Mouse (Mus musculus): ENCODE data around the gene Gm49396. TPM values are rescaled to one million over a fixed set of nuclear protein-coding genes. Genes with fewer than 3 reads are reported as not detected.

Gm49396 gene
- polyA plus RNA-seq, 1 experiment from 2014 or later, result 4.1 TPM

DNA sequence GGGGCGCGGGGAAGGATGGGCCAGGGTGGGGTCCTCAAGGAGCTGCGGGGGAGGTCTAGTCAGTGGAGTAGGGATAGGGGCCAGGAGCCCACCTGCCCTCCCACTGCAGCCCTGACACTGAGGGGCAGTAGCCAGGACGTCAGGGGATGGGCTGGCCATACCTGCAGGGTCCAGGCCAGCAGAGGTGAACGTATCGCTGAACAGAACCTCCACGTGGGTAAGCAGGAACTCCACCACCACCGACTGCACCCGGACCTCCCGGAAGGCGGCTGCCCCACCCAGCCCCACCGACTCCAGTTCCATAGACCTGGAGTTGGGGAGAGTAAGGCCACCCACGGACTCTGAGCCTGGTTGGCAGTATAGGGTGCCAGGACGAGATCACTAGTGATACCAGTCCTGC is 36.2 kb upstream of the Gm49396 start:
- H3K4me2 ChIP-seq (ENCODE audit: low read depth, low read length), result no peak overlapping the region
- no peaks in the 10 kb centered on the region for H3K27me3 ChIP-seq (ENCODE audit: control insufficient read depth, insufficient read depth, low read depth, low read length)
- no peaks in the 10 kb centered on the region for H3K9me3 ChIP-seq (replicated peaks; ENCODE audit: control insufficient read depth, low read length)
- no peak overlapping the region for H3K9ac ChIP-seq (ENCODE audit: low read depth, low read length)
- no peak overlapping the region for H3K27ac ChIP-seq (ENCODE audit: low read length)
- 74% methylated on average over 14 of the region's 14 CpGs for WGBS (ENCODE audit: insufficient replicate concordance)
- peaks cover 7% of the 10 kb centered on the region for H3K36me3 ChIP-seq (ENCODE audit: control insufficient read depth, insufficient read depth)
- no peak for ATAC-seq (ENCODE audit: low read depth)
- H3K4me3 ChIP-seq (ENCODE audit: low read depth, low read length), result no peak overlapping the region
- no peaks in the 10 kb centered on the region for H3K4me1 ChIP-seq (ENCODE audit: control insufficient read depth, low read depth, low read length)

DNA sequence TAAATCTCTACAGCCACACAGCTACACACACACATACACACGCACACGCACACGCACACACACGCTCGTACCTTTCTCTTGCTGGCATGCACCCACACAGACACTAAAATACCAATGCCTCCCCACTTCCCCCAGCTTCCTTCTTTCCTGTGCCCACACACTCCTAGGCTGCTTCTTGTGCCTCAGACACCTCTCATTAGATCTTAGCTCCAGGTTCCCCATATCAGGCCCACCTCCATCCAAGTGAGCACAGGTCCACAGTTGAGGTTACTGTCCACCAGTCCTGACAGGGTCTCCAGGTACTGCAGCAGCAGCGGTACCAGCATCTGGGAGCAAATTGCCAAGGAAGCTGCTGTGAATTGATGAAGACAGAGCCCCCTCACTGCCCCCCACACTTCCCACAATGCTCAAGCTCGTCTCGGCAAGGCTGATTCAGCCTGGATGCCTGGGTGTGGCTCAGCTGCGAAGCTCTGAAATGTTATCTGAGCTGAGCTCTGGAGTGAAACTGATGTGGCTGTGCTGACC is 31.8 kb upstream of the Gm49396 start:
- Histone ChIP-seq H3K36me3 (ENCODE audit: control insufficient read depth, insufficient read depth) (peaks cover 7% of the 10 kb centered on the region), H3K27me3 (ENCODE audit: control insufficient read depth, insufficient read depth, low read depth, low read length) (no peaks in the 10 kb centered on the region), H3K9ac (ENCODE audit: low read depth, low read length) (no peak overlapping the region), H3K4me3 (ENCODE audit: low read depth, low read length) (no peak overlapping the region), H3K4me2 (ENCODE audit: low read depth, low read length) (no peak overlapping the region), H3K9me3 (replicated peaks; ENCODE audit: control insufficient read depth, low read length) (no peaks in the 10 kb centered on the region), H3K4me1 (ENCODE audit: control insufficient read depth, low read depth, low read length) (peaks cover 17% of the 10 kb centered on the region), H3K27ac (ENCODE audit: low read length) (no peak overlapping the region)
- no peak for ATAC-seq (ENCODE audit: low read depth)
- 70% methylated on average over 9 of the region's 9 CpGs for WGBS (ENCODE audit: insufficient replicate concordance)

DNA sequence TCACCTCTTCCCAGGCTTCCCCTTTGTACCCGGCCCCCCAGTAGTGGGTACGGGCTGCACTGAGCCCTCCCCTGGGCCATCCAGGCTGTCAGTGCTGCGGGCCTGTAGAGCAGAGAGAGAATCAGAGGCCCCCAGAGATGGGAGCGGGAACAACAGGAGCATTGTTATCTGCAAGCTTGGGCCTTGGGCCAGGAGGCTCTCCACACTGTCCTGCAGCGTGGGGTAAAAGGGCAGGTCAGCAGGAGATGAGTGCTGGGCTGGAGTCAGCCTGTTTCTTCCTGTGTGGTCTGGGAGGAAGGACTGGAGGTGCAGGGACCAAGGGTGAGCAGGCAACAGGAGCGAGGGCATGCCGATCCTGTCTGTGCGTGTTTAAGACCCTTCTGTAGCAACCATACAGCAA is 30.2 kb upstream of the Gm49396 start:
- Histone ChIP-seq H3K4me3 (ENCODE audit: low read depth, low read length) (no peak overlapping the region), H3K27ac (ENCODE audit: low read length) (no peak overlapping the region), H3K36me3 (ENCODE audit: control insufficient read depth, insufficient read depth) (peaks cover 6% of the 10 kb centered on the region), H3K27me3 (ENCODE audit: control insufficient read depth, insufficient read depth, low read depth, low read length) (no peaks in the 10 kb centered on the region), H3K4me2 (ENCODE audit: low read depth, low read length) (no peak overlapping the region), H3K9me3 (replicated peaks; ENCODE audit: control insufficient read depth, low read length) (no peaks in the 10 kb centered on the region), H3K4me1 (ENCODE audit: control insufficient read depth, low read depth, low read length) (peaks cover 17% of the 10 kb centered on the region), H3K9ac (ENCODE audit: low read depth, low read length) (no peak overlapping the region)
- ATAC-seq (ENCODE audit: low read depth), result no peak
- whole genome bisulfite sequencing (ENCODE audit: insufficient replicate concordance), result 74% methylated on average over 8 of the region's 8 CpGs

DNA sequence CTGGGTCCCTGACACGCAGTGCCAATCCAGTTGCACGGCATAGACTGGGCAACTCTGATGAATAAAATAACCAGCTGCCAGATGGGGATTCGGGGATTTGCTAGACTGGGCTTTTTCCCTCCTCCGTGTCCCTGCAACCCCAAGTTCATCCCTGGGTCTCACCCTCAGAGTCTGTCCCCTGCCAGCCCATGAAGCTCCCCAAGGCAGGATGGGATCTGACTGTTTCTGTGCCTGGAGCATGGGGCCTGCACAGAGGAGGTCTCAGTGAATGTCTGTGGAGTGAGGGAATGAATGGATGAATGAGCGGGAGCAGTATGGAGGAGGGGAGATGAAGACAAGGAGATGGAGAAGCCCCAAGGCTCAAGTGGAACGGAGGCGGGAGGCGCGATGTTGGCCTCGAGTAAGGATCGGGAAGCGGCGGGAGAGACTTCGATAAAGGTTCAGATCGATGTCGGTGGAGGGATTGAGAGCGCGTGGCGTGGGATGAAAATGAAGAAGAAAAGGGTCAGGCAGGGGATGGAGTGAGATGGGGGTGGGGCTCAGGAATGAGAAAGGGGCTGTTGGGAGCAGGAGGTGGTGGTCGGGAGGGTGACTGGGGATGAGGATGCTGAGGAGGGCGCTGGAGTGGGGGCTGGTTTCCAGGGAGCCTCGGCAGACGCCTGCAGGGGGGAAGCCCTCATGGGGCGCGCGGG is 29.1 kb upstream of the Gm49396 start:
- 15% methylated on average over 26 of the region's 26 CpGs for WGBS (ENCODE audit: insufficient replicate concordance)
- H3K9me3 ChIP-seq (replicated peaks; ENCODE audit: control insufficient read depth, low read length), result no peaks in the 10 kb centered on the region

DNA sequence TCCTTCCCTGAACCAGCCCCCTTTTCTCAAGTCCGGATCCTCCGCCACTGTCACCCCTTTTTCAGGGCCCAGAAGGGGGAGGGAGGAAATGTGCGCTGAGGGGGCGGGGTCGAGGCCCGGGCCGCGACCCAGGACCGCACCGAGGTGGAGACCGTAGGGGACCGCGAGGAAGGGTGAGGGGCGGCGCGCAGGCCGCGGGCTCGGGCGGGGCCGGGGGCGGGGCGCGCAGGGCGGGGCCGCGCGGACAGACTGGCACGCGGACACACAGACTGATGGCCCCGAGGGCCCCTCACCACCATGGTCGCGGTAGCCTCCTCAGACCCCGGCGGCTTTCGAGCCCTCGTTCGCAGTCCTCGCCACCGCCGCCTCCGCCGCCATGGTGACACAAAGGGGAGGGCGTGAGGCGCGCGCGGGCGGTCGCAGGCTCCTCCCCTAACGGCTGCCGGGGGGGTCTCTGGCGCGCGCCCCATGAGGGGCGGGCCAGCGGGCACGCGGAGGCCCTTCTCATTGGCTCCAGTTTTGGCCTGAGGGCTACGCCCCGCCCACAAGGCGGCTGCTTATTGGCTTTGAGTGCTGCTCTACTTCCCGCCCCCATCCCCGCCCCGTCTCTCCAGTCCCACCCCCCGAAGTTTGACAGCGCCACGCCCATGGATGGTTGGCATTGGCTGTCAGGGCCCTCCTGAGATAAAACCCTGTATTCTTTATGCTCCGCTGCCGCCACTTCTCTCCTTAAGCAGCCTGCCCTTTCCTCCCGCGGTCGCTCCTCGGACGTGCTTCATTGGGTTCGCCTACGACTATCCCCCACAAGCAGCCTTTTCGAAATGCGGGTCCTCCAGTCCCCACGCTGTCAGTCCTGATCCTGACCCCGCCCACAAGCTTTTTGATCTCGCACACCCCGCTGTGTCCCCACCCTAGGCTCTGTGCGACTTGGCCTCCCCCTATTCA is 28.2 kb upstream of the Gm49396 start, which contains the start of gene Arhgap33:
TSS of gene Arhgap33 (minus strand) at position 428 of the 945 bp plus-strand sequence.
- peak; percentile 97 for ATAC-seq (ENCODE audit: low read depth)
- H3K27ac ChIP-seq (ENCODE audit: low read length), result peak within 1 kb of the TSS; percentile 84
- peak within 1 kb of the TSS; percentile 79 for H3K4me3 ChIP-seq (ENCODE audit: low read depth, low read length)
- WGBS (ENCODE audit: insufficient replicate concordance), result under 1% methylated on average over 57 of the region's 84 CpGs
- H3K9me3 ChIP-seq (replicated peaks; ENCODE audit: control insufficient read depth, low read length), result no peaks in the 10 kb centered on the region
- no peaks in the 10 kb centered on the region for H3K27me3 ChIP-seq (ENCODE audit: control insufficient read depth, insufficient read depth, low read depth, low read length)
- peak within 1 kb of the TSS; percentile 79 for H3K9ac ChIP-seq (ENCODE audit: low read depth, low read length)
- peaks cover 17% of the 10 kb centered on the region for H3K4me1 ChIP-seq (ENCODE audit: control insufficient read depth, low read depth, low read length)
- peaks cover 4% of the 10 kb centered on the region for H3K36me3 ChIP-seq (ENCODE audit: control insufficient read depth, insufficient read depth)
- H3K4me2 ChIP-seq (ENCODE audit: low read depth, low read length), result peak within 1 kb of the TSS; percentile 99

More for the DNA sequence above, 29.1 kb upstream of the Gm49396 start:
- peak overlapping the region; percentile 79 for H3K9ac ChIP-seq (ENCODE audit: low read depth, low read length)
- peak overlapping the region; percentile 79 for H3K4me3 ChIP-seq (ENCODE audit: low read depth, low read length)
- H3K4me1 ChIP-seq (ENCODE audit: control insufficient read depth, low read depth, low read length), result peaks cover 17% of the 10 kb centered on the region
- peaks cover 4% of the 10 kb centered on the region for H3K36me3 ChIP-seq (ENCODE audit: control insufficient read depth, insufficient read depth)
- H3K27me3 ChIP-seq (ENCODE audit: control insufficient read depth, insufficient read depth, low read depth, low read length), result no peaks in the 10 kb centered on the region
- H3K4me2 ChIP-seq (ENCODE audit: low read depth, low read length), result peak overlapping the region; percentile 99
- H3K27ac ChIP-seq (ENCODE audit: low read length), result no peak overlapping the region; the same call in 1 of the 2 replicates
- ATAC-seq (ENCODE audit: low read depth), result no peak

DNA sequence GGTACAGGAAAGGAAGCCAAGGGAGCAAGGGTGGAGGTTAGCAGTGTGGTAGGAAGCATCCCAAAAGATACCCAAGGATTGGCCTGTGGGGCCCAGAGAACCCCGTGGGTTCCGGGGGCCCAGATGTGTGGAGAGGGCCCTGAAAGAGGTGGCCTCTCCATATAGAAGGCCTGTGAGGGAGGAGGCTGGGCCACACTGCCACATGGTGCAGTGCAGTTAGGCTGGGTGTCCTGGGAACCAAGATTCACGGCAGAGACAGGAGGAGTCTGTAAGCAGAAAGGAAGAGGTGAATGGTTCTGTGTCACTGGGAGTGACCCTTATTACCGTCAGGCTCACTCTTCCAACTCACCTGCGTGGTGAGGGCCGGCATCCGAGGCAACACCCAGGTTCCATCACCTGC is 22.6 kb upstream of the Gm49396 start:
- H3K27ac ChIP-seq (ENCODE audit: low read length), result no peak overlapping the region
- H3K9ac ChIP-seq (ENCODE audit: low read depth, low read length), result no peak overlapping the region
- peaks cover 7% of the 10 kb centered on the region for H3K4me1 ChIP-seq (ENCODE audit: control insufficient read depth, low read depth, low read length)
- H3K9me3 ChIP-seq (replicated peaks; ENCODE audit: control insufficient read depth, low read length), result no peaks in the 10 kb centered on the region
- no peaks in the 10 kb centered on the region for H3K36me3 ChIP-seq (ENCODE audit: control insufficient read depth, insufficient read depth)
- no peaks in the 10 kb centered on the region for H3K27me3 ChIP-seq (ENCODE audit: control insufficient read depth, insufficient read depth, low read depth, low read length)
- H3K4me3 ChIP-seq (ENCODE audit: low read depth, low read length), result no peak overlapping the region
- no peak overlapping the region for H3K4me2 ChIP-seq (ENCODE audit: low read depth, low read length)
- WGBS (ENCODE audit: insufficient replicate concordance), result 82% methylated on average over 7 of the region's 7 CpGs
- ATAC-seq (ENCODE audit: low read depth), result no peak

DNA sequence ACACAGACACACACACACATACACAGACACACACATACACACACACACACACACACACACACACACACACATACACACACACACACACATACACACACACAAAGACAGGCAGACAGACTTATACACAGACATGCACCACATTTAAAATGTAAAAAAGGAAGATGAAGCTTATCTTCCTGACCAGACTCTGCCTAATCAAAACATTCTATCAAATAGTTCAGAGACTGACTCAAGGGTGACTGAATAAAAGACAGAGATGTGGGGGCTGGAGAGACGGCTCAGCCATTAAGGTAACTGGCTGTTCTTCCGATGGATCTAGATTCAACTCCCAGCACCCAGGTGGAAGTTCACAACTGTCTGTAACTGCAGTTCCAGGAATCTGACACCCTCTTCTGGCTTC is 18.8 kb upstream of the Gm49396 start:
- 39% methylated on average over 2 of the region's 2 CpGs for WGBS (ENCODE audit: insufficient replicate concordance)
- no peak overlapping the region for H3K27ac ChIP-seq (ENCODE audit: low read length)
- H3K9me3 ChIP-seq (replicated peaks; ENCODE audit: control insufficient read depth, low read length), result no peaks in the 10 kb centered on the region
- H3K27me3 ChIP-seq (ENCODE audit: control insufficient read depth, insufficient read depth, low read depth, low read length), result no peaks in the 10 kb centered on the region
- H3K9ac ChIP-seq (ENCODE audit: low read depth, low read length), result no peak overlapping the region
- no peak for ATAC-seq (ENCODE audit: low read depth)
- H3K4me3 ChIP-seq (ENCODE audit: low read depth, low read length), result no peak overlapping the region
- H3K36me3 ChIP-seq (ENCODE audit: control insufficient read depth, insufficient read depth), result no peaks in the 10 kb centered on the region; the same call in 1 of the 2 replicates
- H3K4me2 ChIP-seq (ENCODE audit: low read depth, low read length), result no peak overlapping the region
- peaks cover 3% of the 10 kb centered on the region for H3K4me1 ChIP-seq (ENCODE audit: control insufficient read depth, low read depth, low read length)

DNA sequence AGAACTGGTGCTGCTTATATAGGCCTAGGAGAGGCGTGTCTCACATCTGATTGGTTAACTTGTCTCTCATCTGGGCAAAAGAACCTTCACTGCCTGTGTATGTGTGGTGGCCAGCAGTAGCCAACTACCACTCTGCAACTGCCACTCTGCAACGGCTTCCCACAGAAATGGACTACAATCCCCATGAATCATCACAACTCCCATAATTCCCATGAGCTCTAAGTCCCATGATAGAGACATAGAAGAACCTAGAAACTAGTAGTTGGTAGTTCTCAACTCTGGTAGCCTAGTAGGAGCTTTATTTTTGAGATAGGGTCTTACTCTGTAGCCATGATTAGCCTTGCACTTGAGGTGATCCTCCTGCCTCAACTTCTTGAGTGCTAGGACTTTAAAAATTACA is 13.3 kb upstream of the Gm49396 start:
- ATAC-seq (ENCODE audit: low read depth), result no peak
- 72% methylated on average over 2 of the region's 2 CpGs for WGBS (ENCODE audit: insufficient replicate concordance)
- Histone ChIP-seq H3K9ac (ENCODE audit: low read depth, low read length) (no peak overlapping the region), H3K4me3 (ENCODE audit: low read depth, low read length) (no peak overlapping the region), H3K9me3 (replicated peaks; ENCODE audit: control insufficient read depth, low read length) (no peaks in the 10 kb centered on the region), H3K27ac (ENCODE audit: low read length) (no peak overlapping the region), H3K4me1 (ENCODE audit: control insufficient read depth, low read depth, low read length) (peaks cover 17% of the 10 kb centered on the region), H3K27me3 (ENCODE audit: control insufficient read depth, insufficient read depth, low read depth, low read length) (no peaks in the 10 kb centered on the region), H3K36me3 (ENCODE audit: control insufficient read depth, insufficient read depth) (peaks cover 3% of the 10 kb centered on the region), H3K4me2 (ENCODE audit: low read depth, low read length) (no peak overlapping the region)

Data from liver, embryonic 16.5 days (tissue).